Mouse (Mus musculus): ENCODE measurements around the gene Tex19.1.

Gene Tex19.1

GRCm38 (mm10) chr11:121143325-121144015 lies 2.5 kb upstream of the Tex19.1 start:
- peak; percentile 13 for DNase-seq (ENCODE audit: low spot score)

GRCm38 (mm10) chr11:121148193-121148592 lies 2.2 kb downstream of the Tex19.1 start:
- no peak for DNase-seq (ENCODE audit: low spot score)

GRCm38 (mm10) chr11:121154203-121154602 lies 8.3 kb downstream of the Tex19.1 start:
- no peak for DNase-seq (ENCODE audit: low spot score)

GRCm38 (mm10) chr11:121156411-121156891 lies 10.5 kb downstream of the Tex19.1 start:
- DNase-seq (ENCODE audit: low spot score) = no peak

GRCm38 (mm10) chr11:121159971-121160370 lies 14.0 kb downstream of the Tex19.1 start, which contains the start of gene Uts2r:
TSS of gene Uts2r (plus strand) at chr11:121160271.
- no peak for DNase-seq (ENCODE audit: low spot score)

GRCm38 (mm10) chr11:121160636-121161346 lies 14.8 kb downstream of the Tex19.1 start:
- no peak for DNase-seq (ENCODE audit: low spot score)

- DNase-seq (ENCODE audit: low spot score) = no peak
These were observed 17.8 kb downstream of the Tex19.1 start for GRCm38 (mm10) chr11:121163751-121164150.

GRCm38 (mm10) chr11:121173203-121173602 lies 27.3 kb downstream of the Tex19.1 start:
- DNase-seq (ENCODE audit: low spot score) = no peak

- DNase-seq (ENCODE audit: low spot score) = no peak
These were observed 28.3 kb downstream of the Tex19.1 start for GRCm38 (mm10) chr11:121174234-121174633.

- DNase-seq (ENCODE audit: low spot score) = peak; percentile 64
These were observed 30.6 kb downstream of the Tex19.1 start for GRCm38 (mm10) chr11:121176285-121177270.

GRCm38 (mm10) chr11:121189681-121190080 lies 43.7 kb downstream of the Tex19.1 start:
- DNase-seq (ENCODE audit: low spot score) = no peak

GRCm38 (mm10) chr11:121192742-121193141 lies 46.8 kb downstream of the Tex19.1 start:
- DNase-seq (ENCODE audit: low spot score) = no peak

- DNase-seq (ENCODE audit: low spot score) = no peak
These were observed 47.5 kb downstream of the Tex19.1 start for GRCm38 (mm10) chr11:121193415-121193814.

All from lung, postnatal 25 days (tissue).